Mouse (Mus musculus): ENCODE data around the gene Dnaja4.

DNA sequence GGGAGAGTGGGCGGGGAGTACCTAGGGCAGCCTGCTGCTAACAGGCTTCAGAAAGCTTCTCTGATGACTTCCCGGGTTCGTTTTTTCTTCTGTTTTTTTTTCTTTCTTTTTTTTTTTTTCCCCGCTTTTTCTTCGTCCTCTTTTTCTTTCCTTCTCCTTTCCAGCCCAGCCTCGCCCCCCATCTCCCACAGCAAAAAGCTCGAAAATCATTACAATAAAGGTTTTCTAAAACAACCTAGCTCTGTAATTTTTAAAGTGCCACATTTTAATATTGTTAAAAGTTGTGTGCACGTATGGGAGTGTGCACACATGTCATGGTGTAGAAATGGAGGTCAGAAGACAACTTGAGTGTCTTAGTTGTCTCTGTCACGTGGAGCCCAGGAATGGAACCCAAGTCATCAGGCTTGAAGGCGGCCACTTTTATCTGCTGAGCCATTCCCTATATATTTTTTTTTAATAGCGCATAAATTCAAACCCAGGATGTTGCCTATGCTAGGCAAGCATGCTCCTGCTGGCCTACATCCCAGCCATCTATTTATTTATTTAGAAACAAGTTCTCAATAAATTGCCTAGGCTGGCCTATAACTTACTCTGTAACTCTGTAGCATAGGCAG lies 36.1 kb downstream of the Dnaja4 start:
- TF ChIP-seq CTCF (IDR thresholded peaks at IDR 0.05; ENCODE audit: low read depth) (no peak), EP300 (optimal IDR thresholded peaks at IDR 0.05) (no peak)
